Mouse (Mus musculus) olfactory bulb, adult 2 months (tissue): Measurements from ENCODE around the gene Cxadr. TPM values are rescaled to one million over a fixed set of nuclear protein-coding genes. Genes with fewer than 3 reads are reported as not detected.

ENCODE experiments used
- H3K27ac ChIP-seq: fragments of 200-500 bp; 2 replicates; pipeline ENCODE4 v1.5.1; 2012; ENCODE audit warnings: low read depth, low read length; ENCODE audit not compliant: insufficient read depth
- H3K4me1 ChIP-seq: fragments of 200-500 bp; 2 replicates; pipeline ENCODE4 v1.6.1; 2012; ENCODE audit warnings: low read length; ENCODE audit not compliant: control insufficient read depth, insufficient read depth
- H3K4me3 ChIP-seq: fragments of 200-500 bp; 2 replicates; pipeline ENCODE4 v1.5.1; 2012; ENCODE audit warnings: mild to moderate bottlenecking, low read depth, low read length, moderate library complexity; ENCODE audit not compliant: insufficient read depth
- CTCF ChIP-seq: fragments of 200-500 bp; IDR thresholded peaks from 2 replicates; pipeline ENCODE4 v1.5.1; 2012; ENCODE audit warnings: low read depth, mild to moderate bottlenecking, low read length, moderate library complexity; ENCODE audit not compliant: insufficient read depth
- POLR2A ChIP-seq: fragments of 200-500 bp; IDR thresholded peaks from 2 replicates; pipeline ENCODE4 v1.6.1; 2012; ENCODE audit warnings: mild to moderate bottlenecking, low read depth, low read length, moderate library complexity; ENCODE audit not compliant: insufficient read depth
- WGBS: fragments of 180-500 bp; shearing (Covaris S2); methylation state at CpG from one replicate; pipeline ENCODE4 v1.1.7; 2018; 5-methylcytosine and 5-hydroxymethylcytosine counted together
- polyA plus RNA-seq: library from polyadenylated mRNA; stranded (reverse); fragments of >200 nt; gene quantifications from 2 replicates; pipeline ENCODE4 v1.2.4, GENCODE M21; 2012; ENCODE audit warnings: low replicate concordance; ENCODE audit not compliant: missing spikeins, insufficient read depth, insufficient read length

Gene Cxadr
- polyA plus RNA-seq, 1 experiment: not detected

DNA sequence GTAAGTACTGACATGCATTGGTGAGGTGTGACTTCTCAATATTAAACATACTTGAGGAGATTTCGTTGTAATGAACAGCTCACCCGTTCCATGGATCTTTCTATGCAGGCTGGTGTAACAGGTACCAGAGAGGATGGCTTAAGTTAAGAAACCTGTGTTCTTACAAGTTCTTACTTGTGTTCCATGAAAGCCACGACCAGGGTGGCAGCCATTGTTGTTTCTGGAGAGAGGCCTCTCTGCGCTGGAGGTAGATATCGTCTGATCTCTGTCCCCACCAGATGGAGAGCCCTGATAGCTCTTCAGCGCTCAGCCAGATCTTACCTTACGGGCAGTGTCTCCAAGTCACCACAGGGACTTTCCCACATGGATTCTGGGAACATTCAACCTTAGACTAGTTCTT, 18.4 kb downstream of the Cxadr start:
- TF ChIP-seq POLR2A (no peak), CTCF (no peak)
- Histone ChIP-seq H3K27ac (no peak overlapping the region), H3K4me3 (no peak overlapping the region), H3K4me1 (no peaks in the 10 kb centered on the region)
- WGBS: 93% methylated on average over 7 of the region's 7 CpGs

DNA sequence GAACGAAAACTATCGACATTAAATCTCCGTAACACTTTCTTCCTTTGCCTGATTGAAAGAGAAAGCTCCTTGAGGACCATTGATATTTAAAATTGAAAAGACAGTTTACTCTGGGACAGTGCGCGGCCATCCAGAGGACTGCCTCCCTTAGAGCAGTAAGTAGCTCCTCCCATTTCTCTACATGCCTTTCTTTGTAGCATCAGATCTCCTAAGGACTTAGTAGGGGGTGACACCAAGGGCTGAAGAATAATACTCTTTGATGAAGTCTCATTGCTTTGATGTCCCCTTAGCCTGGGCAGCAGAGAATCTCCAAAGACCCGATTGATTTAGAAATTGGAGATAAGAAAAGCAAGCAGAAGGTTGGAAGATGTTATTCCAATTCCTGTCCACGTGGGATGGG, 20.3 kb downstream of the Cxadr start:
- Histone ChIP-seq H3K4me3 (no peak overlapping the region), H3K4me1 (no peaks in the 10 kb centered on the region), H3K27ac (no peak overlapping the region)
- WGBS: 32% methylated on average over 7 of the region's 7 CpGs
- TF ChIP-seq POLR2A: no peak
- TF ChIP-seq CTCF: no peak

DNA sequence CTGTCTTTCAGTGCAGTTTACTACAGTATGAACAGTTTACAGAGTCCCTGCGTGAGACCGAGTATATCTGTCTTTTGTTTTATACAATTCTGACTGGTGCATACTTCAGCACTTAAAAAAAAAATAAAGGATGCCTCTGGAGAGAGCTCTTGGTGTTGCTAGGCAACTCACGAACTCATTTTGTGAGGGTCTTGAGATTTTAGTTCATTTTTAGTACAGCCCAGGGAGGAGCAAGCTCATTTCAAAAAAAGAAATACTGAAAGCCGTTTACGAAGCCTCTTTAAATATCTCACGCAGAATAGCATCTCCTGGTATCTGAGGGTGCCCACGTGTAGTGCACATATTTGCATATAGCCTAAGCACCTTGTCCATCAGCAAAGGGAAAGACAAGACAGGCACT, 20.9 kb downstream of the Cxadr start:
- Histone ChIP-seq H3K27ac (no peak overlapping the region), H3K4me1 (no peaks in the 10 kb centered on the region), H3K4me3 (no peak overlapping the region)
- WGBS: 17% methylated on average over 7 of the region's 7 CpGs
- TF ChIP-seq POLR2A (no peak), CTCF (no peak)

DNA sequence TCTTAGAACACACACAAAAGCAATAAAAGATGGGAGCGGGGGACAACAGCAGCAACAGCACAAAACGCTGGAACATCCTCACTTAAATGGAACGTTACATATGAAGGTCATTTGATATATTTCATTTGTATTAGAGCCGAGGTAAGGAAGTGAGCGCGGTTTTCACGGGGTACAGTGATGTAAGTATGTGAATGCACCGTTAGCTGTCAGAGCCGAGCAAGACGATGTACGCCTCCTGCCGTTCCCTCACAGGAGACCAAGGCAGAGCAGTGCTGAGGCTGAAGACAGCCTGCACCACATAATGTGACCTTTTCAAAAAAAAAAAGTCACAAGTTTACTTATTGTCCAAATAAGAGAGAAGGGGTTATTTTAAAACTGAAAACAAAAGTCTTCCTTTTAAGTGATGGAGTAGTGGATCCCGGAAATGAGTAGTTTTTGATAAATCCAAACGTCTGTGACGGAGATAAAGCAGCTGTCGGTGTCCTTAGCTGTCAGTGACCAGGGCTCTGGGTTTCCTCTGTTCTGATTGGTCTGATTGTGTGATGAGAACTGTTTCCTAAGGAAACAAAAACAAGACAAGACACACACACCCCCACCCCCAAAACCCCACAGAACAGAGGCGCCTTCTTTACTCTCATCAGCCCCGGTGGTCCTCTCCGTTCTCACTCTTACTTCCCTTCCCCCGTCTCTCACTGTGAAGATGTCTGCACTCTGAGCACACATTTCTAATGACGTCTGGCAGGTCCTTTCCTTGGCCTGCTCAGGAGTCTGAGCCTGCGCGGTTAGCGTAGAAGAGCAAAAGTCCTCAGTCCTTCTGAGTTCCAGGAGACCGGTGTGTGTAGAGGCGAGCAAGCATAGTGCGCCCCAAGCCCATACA, 24.9 kb downstream of the Cxadr start:
- no peaks in the 10 kb centered on the region for H3K4me1 ChIP-seq
- TF ChIP-seq POLR2A (no peak), CTCF (no peak)
- no peak overlapping the region for H3K4me3 ChIP-seq
- no peak overlapping the region for H3K27ac ChIP-seq
- 90% methylated on average over 27 of the region's 27 CpGs for WGBS

DNA sequence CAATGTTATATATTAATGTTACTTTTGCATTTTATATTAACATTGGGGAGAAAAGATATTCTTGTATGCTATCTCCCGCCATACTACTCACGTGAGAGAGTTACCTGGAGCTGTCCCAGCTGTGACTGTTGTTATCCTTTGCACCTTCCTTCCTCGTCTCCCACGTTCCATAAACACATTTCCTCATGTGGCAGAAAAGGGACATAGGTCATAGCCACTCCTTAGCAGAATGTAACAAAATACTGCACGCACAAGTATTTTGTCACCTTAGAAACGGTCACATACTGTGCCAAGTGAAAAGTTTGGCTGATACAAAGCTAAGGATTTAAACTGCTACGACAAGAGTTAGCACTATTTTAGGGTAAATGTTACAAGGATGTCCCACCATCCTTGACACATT, 26.3 kb downstream of the Cxadr start:
- TF ChIP-seq CTCF: no peak
- no peak for TF ChIP-seq POLR2A
- no peak overlapping the region for H3K4me3 ChIP-seq
- WGBS: 94% methylated on average over 7 of the region's 7 CpGs
- H3K27ac ChIP-seq: no peak overlapping the region
- H3K4me1 ChIP-seq: no peaks in the 10 kb centered on the region

DNA sequence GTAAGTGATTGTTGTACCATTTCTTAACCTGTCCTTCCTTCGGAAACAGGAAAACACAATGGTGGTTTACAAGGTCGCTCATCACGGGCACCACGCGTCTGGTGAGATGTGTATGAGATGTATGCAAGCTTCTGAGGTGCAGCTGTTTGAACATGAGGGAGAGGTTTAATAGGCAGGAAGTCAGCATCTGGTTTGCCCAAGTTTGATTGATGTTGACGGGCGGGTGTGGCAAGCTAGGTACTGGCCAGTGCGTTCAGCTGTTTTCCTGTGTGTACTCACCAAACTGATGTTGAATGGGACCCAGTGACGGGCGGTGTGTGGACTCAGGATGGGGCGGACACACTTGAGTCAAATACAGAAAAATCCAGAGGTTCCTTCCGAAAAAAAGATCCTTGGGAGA, 26.7 kb downstream of the Cxadr start:
- H3K27ac ChIP-seq: no peak overlapping the region
- WGBS: 93% methylated on average over 12 of the region's 12 CpGs
- H3K4me3 ChIP-seq: no peak overlapping the region
- H3K4me1 ChIP-seq: no peaks in the 10 kb centered on the region
- no peak for TF ChIP-seq POLR2A
- no peak for TF ChIP-seq CTCF

DNA sequence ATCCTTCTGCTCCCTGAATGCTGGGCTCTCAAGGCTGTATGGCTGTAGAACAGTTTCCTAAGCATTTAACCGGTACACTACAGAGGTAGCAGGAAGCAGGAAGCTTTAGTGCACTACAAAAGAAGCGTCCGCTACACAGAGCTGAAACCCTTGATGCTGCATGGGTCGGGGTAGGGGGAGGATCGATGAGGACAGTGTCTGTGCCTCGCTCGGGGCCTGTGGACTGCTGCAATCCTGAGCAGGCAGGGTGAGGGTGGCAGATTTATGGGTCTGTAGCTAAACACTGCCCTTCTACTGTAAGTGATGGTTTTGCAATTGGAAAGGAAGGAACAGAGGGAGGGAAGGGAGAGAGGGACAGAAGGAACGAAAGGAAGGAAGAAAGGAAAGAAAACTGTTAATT, 35.9 kb downstream of the Cxadr start:
- TF ChIP-seq POLR2A (no peak), CTCF (no peak)
- Histone ChIP-seq H3K4me3 (no peak overlapping the region), H3K4me1 (no peaks in the 10 kb centered on the region), H3K27ac (no peak overlapping the region)
- 74% methylated on average over 8 of the region's 8 CpGs for WGBS

DNA sequence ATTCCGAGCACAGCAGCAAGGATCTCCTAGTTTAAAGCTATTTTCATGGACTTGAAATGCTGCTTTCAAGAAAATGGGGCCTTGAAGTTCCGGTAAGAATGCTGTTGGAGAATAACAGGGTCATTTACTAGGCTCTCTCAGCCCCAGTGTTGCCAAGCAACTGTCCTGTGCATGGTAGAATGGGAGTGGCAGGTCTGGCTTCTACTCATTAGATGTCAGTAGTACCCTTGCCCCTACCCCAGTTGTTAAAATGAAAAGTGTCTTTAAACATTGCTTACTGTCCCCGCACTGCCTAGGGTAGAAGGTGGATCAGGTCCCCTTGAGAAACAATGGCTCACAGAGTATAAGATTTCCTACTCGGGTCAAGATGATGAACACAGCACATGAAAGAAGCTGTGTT, 40.1 kb downstream of the Cxadr start:
- H3K4me3 ChIP-seq: no peak overlapping the region
- WGBS: 79% methylated on average over 4 of the region's 4 CpGs
- no peak overlapping the region for H3K27ac ChIP-seq
- TF ChIP-seq CTCF (no peak), POLR2A (no peak)
- no peaks in the 10 kb centered on the region for H3K4me1 ChIP-seq

DNA sequence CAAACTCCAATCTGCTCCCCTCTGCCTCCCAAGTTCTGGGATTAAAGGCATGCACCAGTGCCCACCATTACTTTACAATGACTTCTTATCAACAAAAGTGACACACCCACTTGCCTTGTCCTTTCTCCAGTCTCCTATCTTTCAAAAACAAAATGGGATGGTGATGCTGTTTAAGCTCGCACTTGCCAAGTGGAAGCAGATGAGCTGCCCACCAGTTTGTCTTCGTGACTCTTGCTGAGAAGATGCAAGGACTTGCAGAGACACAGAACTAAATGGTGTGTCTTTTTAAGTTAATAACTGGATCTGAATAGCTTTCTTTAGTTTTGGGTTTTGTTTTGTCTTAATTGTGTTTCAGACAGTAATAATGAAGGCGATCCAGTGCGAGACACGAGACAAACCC, 41.5 kb downstream of the Cxadr start:
- H3K4me3 ChIP-seq: no peak overlapping the region
- WGBS: 83% methylated on average over 5 of the region's 5 CpGs
- no peaks in the 10 kb centered on the region for H3K4me1 ChIP-seq
- no peak overlapping the region for H3K27ac ChIP-seq
- TF ChIP-seq POLR2A: no peak
- no peak for TF ChIP-seq CTCF

DNA sequence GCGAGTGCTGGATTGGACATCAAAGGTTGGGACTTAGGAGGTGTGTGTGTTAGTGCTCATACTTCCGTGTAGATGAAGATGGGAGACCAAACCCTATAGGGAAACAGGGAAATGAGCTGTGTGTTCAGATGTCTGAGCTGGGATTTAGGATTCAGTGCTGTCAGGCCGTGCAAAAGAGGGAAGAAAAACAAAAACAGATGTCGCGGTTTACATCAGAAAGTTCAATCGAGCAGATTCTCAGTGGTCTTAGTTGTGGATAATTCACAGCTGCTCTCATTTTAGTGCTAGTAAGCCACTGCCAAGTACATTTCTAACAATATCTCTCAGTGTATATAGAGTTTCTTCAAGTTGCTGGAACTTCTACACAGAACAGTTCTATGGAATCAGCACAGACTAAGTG, 42.5 kb downstream of the Cxadr start:
- 64% methylated on average over 6 of the region's 6 CpGs for WGBS
- no peak overlapping the region for H3K27ac ChIP-seq
- no peak for TF ChIP-seq POLR2A

More for the DNA sequence above, 42.5 kb downstream of the Cxadr start:
- Histone ChIP-seq H3K4me1 (no peaks in the 10 kb centered on the region), H3K4me3 (no peak overlapping the region)
